8 mouse cellular contexts compared by ENCODE assay signal in the genomic region with DNA sequence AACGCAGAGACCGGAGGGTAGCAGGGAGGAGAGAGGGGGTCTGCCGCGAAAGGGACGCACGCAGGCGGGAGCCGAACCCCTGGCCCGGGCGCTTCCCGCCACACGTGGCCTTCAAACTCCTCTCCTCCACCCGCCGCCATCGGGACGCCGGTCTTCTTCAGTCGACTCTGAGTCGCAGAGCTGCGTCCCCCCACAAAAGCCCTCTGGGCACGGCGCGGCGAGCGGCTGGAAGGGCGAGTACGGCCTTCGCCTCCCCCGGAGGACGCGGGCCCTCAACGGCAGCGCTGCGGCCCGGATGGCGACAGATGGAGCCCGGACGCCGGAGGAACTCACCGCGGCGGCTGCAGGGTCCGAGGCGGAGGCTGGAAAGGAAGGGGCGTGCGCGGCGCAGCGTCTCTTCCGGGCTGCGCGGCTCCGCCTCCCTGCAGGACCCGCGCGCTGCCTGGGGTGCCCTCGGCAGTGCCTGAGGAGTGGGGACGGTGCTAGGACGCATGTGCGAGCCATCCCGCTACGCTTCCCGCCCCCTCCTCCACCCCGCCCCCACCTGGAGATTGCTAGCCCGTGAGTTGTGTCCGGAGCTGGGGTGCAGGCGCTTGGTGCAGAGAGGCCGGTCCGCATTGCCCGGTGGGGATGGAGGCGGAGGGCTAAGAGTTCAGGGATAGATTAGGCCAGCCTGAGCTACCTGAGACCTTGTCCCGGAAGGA. TPM values are rescaled to one million over a fixed set of nuclear protein-coding genes. Genes with fewer than 3 reads are reported as not detected.
DNase-seq lines count a peak whose midpoint lies in the region; ATAC-seq and TF ChIP-seq lines count a peak whose summit lies in the region.

A gene (minus strand): TSS at position 352 of the 704 bp plus-strand sequence.

- TF ChIP-seq CTCF in cerebellum, adult 2 months (IDR thresholded peaks at IDR 0.05; ENCODE audit: borderline replicate concordance, insufficient read depth, low read depth, low read length) = no peak
- TF ChIP-seq CTCF in forebrain, postnatal 0 days (IDR thresholded peaks at IDR 0.05; ENCODE audit: low read depth) = 0 out of 2 replicates have a peak, but pooled peaks have one; percentile 11

- H3K9me3 ChIP-seq in forebrain, postnatal 0 days (ENCODE audit: low read length) = no peaks in the 10 kb centered on the region

- peak; percentile 100 for ATAC-seq in forebrain, postnatal 0 days
- peak; percentile 70 to 85 for ATAC-seq in hematopoietic stem cell, adult 5-6 weeks (replicated peaks in 1 of 2; ENCODE audit: insufficient read depth in 1 of 2, low FRiP score in 2 of 2, low TSS enrichment in 1 of 2, low read depth in 1 of 2, poor library complexity in 2 of 2, severe bottlenecking in 2 of 2)

- H3K4me2 ChIP-seq in forebrain, postnatal 0 days (ENCODE audit: low read depth) = peak within 1 kb of the TSS; percentile 70

- peaks cover 31% of the 10 kb centered on the region for H3K36me3 ChIP-seq in forebrain, postnatal 0 days (ENCODE audit: insufficient read depth)

- H3K4me1 ChIP-seq in cerebellum, adult 2 months (ENCODE audit: control insufficient read depth, insufficient read depth, low read length) = peaks cover 33% of the 10 kb centered on the region
- H3K4me1 ChIP-seq in forebrain, postnatal 0 days (ENCODE audit: insufficient read depth) = 0 out of 2 replicates have a peak, but pooled peaks cover 4% of the 10 kb centered on the region

- under 1% methylated on average over 72 of the region's 72 CpGs for WGBS in cerebellum, adult 2 months
- WGBS in forebrain, postnatal 0 days = 1% methylated on average over 65 of the region's 72 CpGs

- TF ChIP-seq POLR2A in cerebellum, adult 2 months (IDR thresholded peaks at IDR 0.05; ENCODE audit: borderline replicate concordance, insufficient read depth, low read length) = peak; percentile 71; the same call in 1 of the 2 replicates

- peak; percentile 96 for DNase-seq in MN1 (ENCODE audit: low spot score)
- peak; percentile 90 to 93 for DNase-seq in cerebellum, adult 2 months
- DNase-seq in forebrain, postnatal 0 days = peak; percentile 97
- DNase-seq in layer of hippocampus, postnatal 14 days (ENCODE audit: low spot score in 2 of 2) = peak; percentile 87 to 90
- peak; percentile 92 for DNase-seq in lung, postnatal 10 days
- peak; percentile 82 for DNase-seq in ovary, postnatal 14 days (ENCODE audit: low spot score)
- peak; percentile 80 to 85 for DNase-seq in thymus, postnatal 10 days (ENCODE audit: low spot score in 2 of 2)

- no peaks in the 10 kb centered on the region for H3K27me3 ChIP-seq in cerebellum, adult 2 months (ENCODE audit: control insufficient read depth, insufficient read depth, low read length)
- H3K27me3 ChIP-seq in forebrain, postnatal 0 days (ENCODE audit: insufficient read depth, low read length) = no peaks in the 10 kb centered on the region

- H3K27ac ChIP-seq in cerebellum, adult 2 months (ENCODE audit: insufficient read depth, low read length) = peak within 1 kb of the TSS; percentile 93
- H3K27ac ChIP-seq in forebrain, postnatal 0 days (ENCODE audit: low read depth, low read length) = peak within 1 kb of the TSS; percentile 91

- peak within 1 kb of the TSS; percentile 85 for H3K9ac ChIP-seq in forebrain, postnatal 0 days

- peak within 1 kb of the TSS; percentile 81 for H3K4me3 ChIP-seq in cerebellum, adult 2 months (replicated peaks; ENCODE audit: insufficient read depth, low read depth, low read length)
- peak within 1 kb of the TSS; percentile 73 for H3K4me3 ChIP-seq in forebrain, postnatal 0 days (ENCODE audit: low read depth, low read length)

RNA-seq across cellular contexts. Expression of the gene that starts here (rescaled TPM):
- polyA plus RNA-seq in cerebellum, adult 2 months (2012; rRNA removed) = 0.16 TPM in 2 replicates
- not detected in 2 replicates for total RNA-seq in forebrain, postnatal 0 days (2014; rRNA removed)
- polyA plus RNA-seq in forebrain, postnatal 0 days (2015; fragmentation: Nextera tagmentation; extraction: Ambion mirVana) = not detected in 2 replicates
- total RNA-seq in hematopoietic stem cell, adult 5-6 weeks (2017) = not detected in 2 replicates
- total RNA-seq in layer of hippocampus, postnatal 14 days (2021) = not detected

Comparison
In these comparisons a context has a peak if more than half of its experiments do, and no peak if none do; other contexts are left out.
1. Peak in every context shown above with its lines: DNase-seq, ATAC-seq, H3K4me3 ChIP-seq and H3K27ac ChIP-seq.
2. Peak in DNase-seq, H3K4me3 ChIP-seq and H3K27ac ChIP-seq in cerebellum, adult 2 months; RNA of the gene not detected or under 1 TPM.
3. Peak in DNase-seq, ATAC-seq, H3K4me3 ChIP-seq, H3K27ac ChIP-seq, H3K9ac ChIP-seq and H3K4me2 ChIP-seq in forebrain, postnatal 0 days; RNA of the gene not detected or under 1 TPM.
4. Peak in ATAC-seq in hematopoietic stem cell, adult 5-6 weeks; RNA of the gene not detected or under 1 TPM.
5. Peak in DNase-seq in layer of hippocampus, postnatal 14 days; RNA of the gene not detected or under 1 TPM.